Mouse (Mus musculus): ENCODE data around the gene Chaf1a.

- TF ChIP-seq POLR2A (IDR thresholded peaks at IDR 0.05; ENCODE audit: borderline replicate concordance, control insufficient read depth, low read depth, low read length): no peak
- TF ChIP-seq CTCF (IDR thresholded peaks at IDR 0.05; ENCODE audit: control insufficient read depth, insufficient read depth, low read length): no peak
These were observed 81.6 kb downstream of the Chaf1a start, which contains the start of gene Lrg1 for GRCm38 (mm10) chr17:56121826-56122225.
